Mouse (Mus musculus) C2C12 (cell line): ENCODE measurements around the gene Syt7. TPM values are rescaled to one million over a fixed set of nuclear protein-coding genes. Genes with fewer than 3 reads are reported as not detected.

ENCODE experiments used
- H3K27me3 ChIP-seq: one replicate; pipeline ENCODE4 v1.6.1; 2011; ENCODE audit not compliant: control insufficient read depth, insufficient read depth, insufficient read length
- H3K36me3 ChIP-seq: one replicate; pipeline ENCODE4 v1.6.1; 2011; ENCODE audit not compliant: control insufficient read depth, insufficient read depth
- H3K4me3 ChIP-seq: one replicate; pipeline ENCODE4 v1.5.1; 2011; ENCODE audit warnings: mild to moderate bottlenecking, control low read depth; ENCODE audit not compliant: poor library complexity, insufficient read depth, severe bottlenecking
- H3K79me2 ChIP-seq: one replicate; pipeline ENCODE4 v1.6.1; 2011; ENCODE audit not compliant: control insufficient read depth, insufficient read depth
- H3K79me3 ChIP-seq: one replicate; pipeline ENCODE4 v1.6.1; 2011; ENCODE audit warnings: low read depth, control low read depth
- H3ac ChIP-seq: one replicate; pipeline ENCODE3; 2011; ENCODE audit warnings: low read depth; ENCODE audit not compliant: control insufficient read depth, insufficient read length
- CEBPB ChIP-seq: IDR thresholded peaks from one replicate; pipeline ENCODE4 v1.6.1; 2011; ENCODE audit warnings: low read depth, mild to moderate bottlenecking, control low read depth, moderate library complexity
- CTCF ChIP-seq: IDR thresholded peaks from one replicate; pipeline ENCODE4 v1.5.1; 2011; ENCODE audit not compliant: control insufficient read depth, insufficient read depth, insufficient read length
- FOSL1 ChIP-seq: IDR thresholded peaks from one replicate; pipeline ENCODE4 v1.8.0; 2011; ENCODE audit warnings: mild to moderate bottlenecking, low read length; ENCODE audit not compliant: poor library complexity, insufficient read depth, severe bottlenecking
- MAX ChIP-seq: IDR thresholded peaks from one replicate; pipeline ENCODE4 v1.6.1; 2011; ENCODE audit warnings: mild to moderate bottlenecking, control low read depth
- MYOD1 ChIP-seq: IDR thresholded peaks from one replicate; pipeline ENCODE4 v1.6.1; 2011; ENCODE audit warnings: low read depth; ENCODE audit not compliant: control insufficient read depth, insufficient read length
- MYOG ChIP-seq: IDR thresholded peaks from one replicate; pipeline ENCODE4 v1.6.1; 2011; ENCODE audit not compliant: control insufficient read depth, insufficient read length; ENCODE audit errors: extremely low read depth
- USF1 ChIP-seq: IDR thresholded peaks from one replicate; pipeline ENCODE4 v1.6.1; 2011; ENCODE audit warnings: low read depth, mild to moderate bottlenecking, control low read depth, moderate library complexity
- polyA plus RNA-seq: library from polyadenylated mRNA; unstranded; fragments of >200 nt; fragmentation: generic; extraction: Trizol; gene quantifications from one replicate; pipeline ENCODE4 v1.2.1, GENCODE M21; 2012; ENCODE audit warnings: missing spikeins

Gene Syt7
- polyA plus RNA-seq, 1 experiment: 0.23 TPM

DNA sequence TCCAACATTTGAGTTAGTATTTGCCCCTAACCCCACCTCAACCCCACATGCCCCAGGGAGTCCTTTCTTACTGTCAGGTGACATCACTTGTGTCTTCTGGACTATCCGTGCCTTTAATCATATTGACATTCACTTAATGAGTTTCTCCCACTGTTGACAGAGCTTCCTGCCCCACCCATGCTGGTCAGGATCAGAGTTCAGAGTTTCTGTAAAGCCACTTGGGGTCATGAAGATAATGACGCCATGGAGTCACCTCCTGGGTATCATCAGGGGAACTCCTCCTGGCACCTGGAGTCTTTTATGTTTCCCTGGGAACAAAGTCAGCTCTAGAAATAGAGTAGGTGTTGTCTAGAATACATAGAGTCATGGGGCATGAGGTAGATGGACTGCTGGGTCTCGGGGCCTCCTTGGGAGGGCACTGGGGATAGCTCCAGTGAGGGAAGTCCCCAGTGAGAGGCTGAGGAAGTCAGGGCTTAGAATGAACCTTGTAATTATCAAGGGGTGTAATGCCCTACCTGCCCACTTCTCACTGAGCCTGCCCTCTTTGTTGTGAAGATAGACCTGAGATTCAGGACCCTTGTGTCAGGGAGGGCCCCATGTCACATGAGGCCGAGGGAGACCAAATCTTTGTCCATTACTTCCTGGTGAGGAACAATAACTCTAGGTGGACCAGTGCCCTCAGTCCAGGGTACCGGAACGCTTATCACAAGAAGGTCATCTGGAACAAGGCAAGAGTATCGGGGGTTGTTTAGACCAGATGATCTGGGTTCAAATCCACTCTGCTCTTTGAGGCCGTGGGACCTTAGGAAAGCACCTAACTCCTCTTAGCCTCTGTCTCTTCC, 29.6 kb upstream of the Syt7 start:
- Histone ChIP-seq H3K79me3 (no peaks in the 10 kb centered on the region), H3K4me3 (no peak overlapping the region), H3ac (no peak overlapping the region), H3K27me3 (peaks cover 50% of the 10 kb centered on the region), H3K79me2 (no peaks in the 10 kb centered on the region), H3K36me3 (no peaks in the 10 kb centered on the region)
- TF ChIP-seq FOSL1 (no peak), CTCF (no peak), MAX (no peak), USF1 (no peak), MYOD1 (no peak), CEBPB (no peak), MYOG (no peak)

DNA sequence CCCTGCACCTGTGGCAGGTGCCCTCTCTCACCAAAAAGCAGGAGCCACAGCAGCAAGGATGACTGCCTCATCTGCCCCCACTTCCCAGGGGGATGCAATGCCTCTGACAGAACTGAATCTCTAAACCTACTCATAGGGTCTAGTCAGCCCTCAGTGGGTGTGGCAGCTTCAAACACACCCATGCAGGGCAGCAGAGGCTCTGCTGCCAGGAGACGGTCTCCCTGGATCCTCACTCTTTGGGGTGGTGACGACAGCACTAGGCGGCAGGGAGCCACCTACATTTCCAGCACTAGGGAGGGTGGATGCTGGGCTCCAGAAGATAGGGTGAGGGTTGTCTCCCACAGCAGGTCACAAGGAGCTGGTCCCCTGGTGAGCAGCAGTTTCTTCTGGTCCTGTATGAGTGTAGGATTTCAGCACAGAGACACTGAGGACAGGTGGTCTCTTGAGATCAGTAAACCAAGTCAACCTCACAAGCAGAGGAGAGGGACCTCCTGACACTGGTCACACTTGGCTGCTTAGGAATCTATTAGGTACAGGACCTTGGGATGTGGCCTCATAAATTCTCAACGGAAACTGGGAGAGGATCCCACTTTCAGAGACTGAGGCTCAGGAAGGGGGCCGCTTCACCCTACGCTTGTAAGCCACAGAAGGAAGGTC, 26.3 kb upstream of the Syt7 start:
- Histone ChIP-seq H3K79me3 (no peaks in the 10 kb centered on the region), H3K36me3 (no peaks in the 10 kb centered on the region), H3K4me3 (no peak overlapping the region), H3K79me2 (no peaks in the 10 kb centered on the region), H3K27me3 (peaks cover 64% of the 10 kb centered on the region), H3ac (no peak overlapping the region)
- TF ChIP-seq FOSL1: no peak

- Histone ChIP-seq H3K27me3 (peaks cover 65% of the 10 kb centered on the region), H3K79me3 (no peaks in the 10 kb centered on the region), H3ac (no peak overlapping the region), H3K36me3 (no peaks in the 10 kb centered on the region), H3K79me2 (no peaks in the 10 kb centered on the region), H3K4me3 (no peak overlapping the region)
- TF ChIP-seq CEBPB (no peak), MYOD1 (no peak), FOSL1 (no peak), MYOG (no peak), CTCF (no peak), USF1 (no peak), MAX (no peak)
Measured at GRCm38 (mm10) chr19:10363869-10364268, 25.0 kb upstream of the Syt7 start.

GRCm38 (mm10) chr19:10366116-10366845, 22.6 kb upstream of the Syt7 start:
- Histone ChIP-seq H3K27me3 (peaks cover 56% of the 10 kb centered on the region), H3ac (no peak overlapping the region), H3K4me3 (no peak overlapping the region), H3K36me3 (no peaks in the 10 kb centered on the region), H3K79me3 (no peaks in the 10 kb centered on the region), H3K79me2 (no peaks in the 10 kb centered on the region)
- no peak for TF ChIP-seq MYOD1
- TF ChIP-seq FOSL1: no peak
- TF ChIP-seq CEBPB: no peak
- no peak for TF ChIP-seq MYOG
- TF ChIP-seq MAX: no peak
- TF ChIP-seq USF1: no peak
- TF ChIP-seq CTCF: no peak

DNA sequence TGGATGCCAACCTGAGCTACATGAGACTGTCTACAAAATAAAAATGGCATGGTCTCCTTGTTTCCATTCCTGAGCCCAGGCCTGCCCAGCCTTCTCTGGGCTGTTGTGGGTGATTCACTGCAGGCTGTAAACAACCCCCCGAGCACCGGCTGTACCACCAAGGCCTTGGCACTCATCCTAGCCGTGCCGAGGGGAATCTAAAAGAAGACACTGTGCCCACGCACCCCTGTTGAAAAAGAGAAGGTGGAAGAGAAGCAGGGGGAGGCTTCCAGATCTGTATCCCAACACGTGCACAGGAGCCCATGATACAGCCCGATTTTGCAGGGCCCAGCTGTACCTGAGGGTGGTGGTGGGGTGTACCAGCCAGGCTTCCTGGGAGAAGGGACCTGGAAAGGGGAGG, 21.1 kb upstream of the Syt7 start:
- Histone ChIP-seq H3K79me3 (no peaks in the 10 kb centered on the region), H3K27me3 (peaks cover 49% of the 10 kb centered on the region), H3K4me3 (no peak overlapping the region), H3K79me2 (no peaks in the 10 kb centered on the region), H3K36me3 (no peaks in the 10 kb centered on the region), H3ac (no peak overlapping the region)
- TF ChIP-seq MYOG (no peak), USF1 (no peak), MYOD1 (no peak), FOSL1 (no peak), CEBPB (no peak), MAX (no peak), CTCF (no peak)
